In genomic region chr4:57308214-57309000, GRCm38 (mm10) we compare ENCODE assay signal across 8 mouse cellular contexts. TPM values are rescaled to one million over a fixed set of nuclear protein-coding genes. Genes with fewer than 3 reads are reported as not detected.
DNase-seq lines count a peak whose midpoint lies in the region; ATAC-seq and TF ChIP-seq lines count a peak whose summit lies in the region.

No protein-coding gene starts in this region.

- no peaks in the 10 kb centered on the region; the same call in 1 of the 2 replicates for H3K27me3 ChIP-seq in heart, embryonic 16.5 days (ENCODE audit: control insufficient read depth, insufficient read depth, low read length)
- H3K27me3 ChIP-seq in thymus, adult 2 months (ENCODE audit: control insufficient read depth, insufficient read depth, low read length) = no peaks in the 10 kb centered on the region

- peak; percentile 71 for ATAC-seq in heart, embryonic 16.5 days (replicated peaks; ENCODE audit: extremely low read depth, insufficient read depth, low FRiP score)
- ATAC-seq in megakaryocyte progenitor cell, adult 5-6 weeks (replicated peaks; ENCODE audit: poor library complexity) = peak; percentile 29

- no peak for TF ChIP-seq POLR2A in thymus, adult 2 months (IDR thresholded peaks at IDR 0.05; ENCODE audit: control insufficient read depth, extremely low read depth, insufficient read depth, low read length, poor library complexity)

- H3K9ac ChIP-seq in heart, embryonic 16.5 days (ENCODE audit: low read length) = peak overlapping the region; percentile 51; the same call in 1 of the 2 replicates

- no peaks in the 10 kb centered on the region; the same call in 1 of the 2 replicates for H3K4me1 ChIP-seq in brown adipose tissue, adult 24 weeks (ENCODE audit: control insufficient read depth, insufficient read depth, insufficient read length, low read length)
- H3K4me1 ChIP-seq in heart, embryonic 16.5 days (ENCODE audit: control insufficient read depth, insufficient read depth, low read length) = peaks cover 16% of the 10 kb centered on the region; the same call in 1 of the 2 replicates
- no peaks in the 10 kb centered on the region; the same call in 1 of the 2 replicates for H3K4me1 ChIP-seq in thymus, adult 2 months (replicated peaks; ENCODE audit: control insufficient read depth, insufficient read depth, low read length)

- WGBS in heart, embryonic 16.5 days = 27% methylated on average over 26 of the region's 26 CpGs
- 41% methylated on average over 26 of the region's 26 CpGs for WGBS in thymus, adult 2 months

- no peak overlapping the region for H3K27ac ChIP-seq in brown adipose tissue, adult 24 weeks (replicated peaks; ENCODE audit: low read depth, low read length)
- H3K27ac ChIP-seq in heart, embryonic 16.5 days (ENCODE audit: low read length) = no peak overlapping the region; the same call in 1 of the 2 replicates
- H3K27ac ChIP-seq in thymus, adult 2 months (ENCODE audit: control insufficient read depth, insufficient read depth, low read length) = no peak overlapping the region

- no peaks in the 10 kb centered on the region for H3K9me3 ChIP-seq in heart, embryonic 16.5 days (replicated peaks; ENCODE audit: control insufficient read depth, low read length)

- DNase-seq in MN1 (ENCODE audit: low spot score) = peak; percentile 60
- DNase-seq in kidney, postnatal 14 days = peak; percentile 53
- no peak for DNase-seq in thymus, adult 2 months
- no peak for DNase-seq in spleen, postnatal 10 days (ENCODE audit: low spot score in 2 of 2)
- DNase-seq in right cerebral cortex, postnatal 4 days = no peak

- peak overlapping the region; percentile 33 for H3K4me3 ChIP-seq in brown adipose tissue, adult 24 weeks (ENCODE audit: insufficient read depth, low read depth, low read length)
- peak overlapping the region; percentile 43 for H3K4me3 ChIP-seq in heart, embryonic 16.5 days (ENCODE audit: low read length)
- no peak overlapping the region for H3K4me3 ChIP-seq in thymus, adult 2 months (ENCODE audit: control insufficient read depth, insufficient read depth, low read length)

- peak overlapping the region; percentile 70 for H3K4me2 ChIP-seq in heart, embryonic 16.5 days (ENCODE audit: low read depth, low read length)

- H3K36me3 ChIP-seq in heart, embryonic 16.5 days (ENCODE audit: control insufficient read depth, insufficient read depth) = no peaks in the 10 kb centered on the region
- no peaks in the 10 kb centered on the region for H3K36me3 ChIP-seq in thymus, adult 2 months (ENCODE audit: control insufficient read depth, insufficient read depth, low read length)

- TF ChIP-seq CTCF in thymus, adult 2 months (IDR thresholded peaks at IDR 0.05; ENCODE audit: borderline replicate concordance, control insufficient read depth, extremely low read depth, insufficient read depth, low read length, poor library complexity) = no peak

RNA-seq across cellular contexts. Expression of gene Ptpn3, which starts 6.8 kb away (rescaled TPM):
- 1.7 and 1.9 TPM in 2 replicates for polyA plus RNA-seq in brown adipose tissue, adult 24 weeks (2012; ENCODE audit: insufficient read depth, insufficient read length, missing spikeins)
- polyA plus RNA-seq in heart, embryonic 16.5 days (2015; fragmentation: Nextera tagmentation; extraction: Ambion mirVana) = 1.8 and 2.3 TPM in 2 replicates
- 1.8 and 2.6 TPM in 2 replicates for total RNA-seq in megakaryocyte progenitor cell, adult 5-6 weeks (2015)
- 2.2 and 3.9 TPM in 2 replicates for total RNA-seq in megakaryocyte progenitor cell, adult 5-6 weeks (2017)
- 2.7 and 3.3 TPM in 2 replicates for polyA plus RNA-seq in thymus, adult 2 months (2012; rRNA removed)

Comparison
In these comparisons a context has a peak if more than half of its experiments do, and no peak if none do; other contexts are left out.
1. DNase-seq: peak in MN1 (single experiment) and kidney, postnatal 14 days (single experiment); none in thymus, adult 2 months (single experiment), spleen, postnatal 10 days (0 of 2) and right cerebral cortex, postnatal 4 days (single experiment).